Mouse (Mus musculus) neural tube, embryonic 10.5 days (tissue): ENCODE data around the gene Il5.
A peak's percentile ranks its signal among the peaks of the same experiment; 100 is the strongest.
"Not testable (repeated sequence)": the region's sequence is repeated elsewhere in the genome, so short reads cannot be mapped to it uniquely, and the experiment has no call there.

Experiments used
- DNase-seq: peaks from one replicate; pipeline ENCODE4 v3.0.0-alpha.2; 2017; ENCODE audit warnings: low spot score; ENCODE audit errors: extremely low spot score

The Il5 gene

DNA sequence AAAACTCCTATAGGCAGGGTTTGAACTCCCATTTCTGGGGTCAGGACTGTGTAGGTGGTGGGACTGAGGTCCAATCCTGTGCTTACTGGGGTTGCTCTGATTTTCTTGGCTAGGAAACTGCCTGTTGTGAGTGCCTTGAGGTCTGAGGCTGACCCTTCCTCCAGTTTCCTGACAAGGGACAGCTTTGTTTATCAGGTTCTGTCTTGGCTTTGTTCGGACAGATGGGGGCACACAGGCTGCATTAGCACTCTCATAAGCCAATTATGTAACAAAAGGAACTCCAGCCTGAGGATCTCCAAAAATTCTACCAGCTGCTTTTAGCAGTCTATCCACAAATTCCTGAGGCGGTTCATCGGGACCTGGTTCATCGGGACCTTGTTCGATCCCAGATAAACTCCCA is 21.8 kb downstream of the Il5 start:
- no peak for DNase-seq

DNA sequence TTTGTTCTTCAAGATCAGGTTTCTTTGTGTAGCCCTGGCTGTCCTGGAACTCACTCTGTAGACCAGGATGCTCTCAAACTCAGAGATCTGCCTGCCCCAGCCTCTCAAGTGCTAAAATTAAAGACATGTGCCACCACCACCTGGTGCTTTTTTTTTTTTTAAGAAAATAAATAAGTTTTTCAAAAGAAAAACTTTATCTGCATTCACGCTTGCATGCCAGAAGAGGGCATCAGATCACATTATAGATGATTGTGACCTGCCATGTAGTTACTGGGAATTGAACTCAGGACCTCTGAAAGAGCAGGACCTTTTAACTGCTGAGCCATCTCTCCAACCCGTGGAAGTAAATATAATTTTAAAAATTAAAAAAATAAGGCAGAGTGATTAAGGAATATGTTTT is 24.7 kb downstream of the Il5 start:
- DNase-seq, result no peak

DNA sequence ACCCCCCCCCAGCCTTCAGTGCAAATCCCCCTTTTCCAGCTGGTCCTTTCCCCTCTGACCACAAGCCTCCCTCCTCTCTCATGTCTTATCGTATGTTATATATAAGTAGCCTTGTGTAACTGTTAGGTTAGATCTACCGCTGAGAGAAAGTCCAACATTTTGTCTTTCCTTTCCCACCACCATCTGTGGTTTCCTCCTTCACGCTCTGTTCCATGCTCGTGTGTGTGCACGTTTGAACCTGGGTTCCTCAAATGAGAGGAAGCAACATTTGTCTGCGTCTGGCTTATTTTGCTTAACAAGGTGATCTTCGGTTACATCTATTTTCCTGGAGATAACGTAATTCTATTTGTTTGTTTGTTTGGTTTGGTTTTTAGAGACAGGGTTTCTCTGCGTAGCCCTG is 27.4 kb downstream of the Il5 start:
- DNase-seq, result no peak

DNA sequence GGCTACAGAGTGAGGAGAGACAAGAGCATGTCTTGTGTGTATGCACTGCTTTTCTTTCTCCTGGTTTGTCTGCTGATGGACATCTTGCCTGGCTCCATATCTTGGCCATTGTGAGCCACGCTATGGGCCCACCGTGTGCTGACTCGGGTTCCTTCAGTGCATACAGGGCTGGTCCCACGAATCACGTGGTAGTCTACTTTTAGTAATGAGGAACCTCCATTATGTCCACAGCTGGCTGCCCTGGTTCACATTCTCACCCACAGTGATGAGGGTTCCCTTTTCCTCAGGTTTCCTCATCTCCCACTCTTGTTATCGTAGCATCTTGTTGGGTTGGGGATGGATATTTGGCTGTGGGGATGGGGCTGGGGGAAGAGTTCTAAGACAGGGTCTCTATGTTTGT is 28.0 kb downstream of the Il5 start:
- DNase-seq, result no peak

DNA sequence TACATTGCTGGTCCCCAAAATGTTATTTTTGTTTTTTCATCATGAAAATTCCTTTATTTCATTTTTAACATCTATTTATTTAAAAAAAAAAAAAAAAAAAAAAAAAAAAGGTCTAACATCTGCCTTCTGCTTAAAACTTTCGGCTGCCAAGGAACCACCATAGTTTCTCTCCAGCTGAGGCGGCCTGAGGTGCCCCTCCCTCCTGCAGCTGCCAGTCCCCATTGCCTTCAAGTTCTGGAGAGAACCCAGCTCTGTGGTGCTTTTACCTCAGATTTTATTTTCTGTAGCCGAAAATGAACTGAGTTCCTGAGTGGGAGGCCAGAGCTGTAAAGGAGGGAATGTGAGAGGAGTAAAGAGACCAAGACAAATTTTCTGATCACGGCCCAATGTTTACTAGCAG is 28.7 kb downstream of the Il5 start:
- no peak for DNase-seq

DNA sequence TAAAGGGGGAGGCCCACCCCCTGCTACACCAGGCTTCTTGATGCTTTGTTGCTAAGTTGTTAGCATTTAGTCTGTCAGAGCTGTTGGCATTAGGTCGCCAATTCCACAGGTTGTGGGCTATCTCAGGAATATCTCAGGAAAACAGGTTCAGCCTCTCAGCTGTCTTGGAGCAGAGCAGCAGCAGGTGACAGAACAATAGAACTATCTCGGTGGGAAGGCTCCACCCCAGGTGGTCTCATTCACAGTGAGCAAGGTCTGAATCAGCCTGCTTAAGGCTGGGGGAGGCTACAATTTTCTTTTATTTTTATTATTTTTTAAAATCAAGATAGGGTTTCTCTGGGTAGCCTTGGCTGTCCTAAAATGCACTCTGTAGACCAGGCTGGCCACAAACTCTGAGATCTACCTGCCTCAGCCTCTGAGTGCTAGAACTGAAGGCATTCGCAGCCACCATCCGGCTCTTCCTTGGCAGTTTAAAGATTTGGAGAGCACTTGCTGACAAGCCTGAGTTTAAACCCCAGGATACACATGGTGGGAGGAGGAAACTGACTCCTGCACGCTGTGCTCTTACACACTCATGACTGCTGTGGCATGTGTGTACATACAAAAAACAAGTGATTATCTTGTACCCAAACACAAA is 29.2 kb downstream of the Il5 start:
- no peak for DNase-seq

DNA sequence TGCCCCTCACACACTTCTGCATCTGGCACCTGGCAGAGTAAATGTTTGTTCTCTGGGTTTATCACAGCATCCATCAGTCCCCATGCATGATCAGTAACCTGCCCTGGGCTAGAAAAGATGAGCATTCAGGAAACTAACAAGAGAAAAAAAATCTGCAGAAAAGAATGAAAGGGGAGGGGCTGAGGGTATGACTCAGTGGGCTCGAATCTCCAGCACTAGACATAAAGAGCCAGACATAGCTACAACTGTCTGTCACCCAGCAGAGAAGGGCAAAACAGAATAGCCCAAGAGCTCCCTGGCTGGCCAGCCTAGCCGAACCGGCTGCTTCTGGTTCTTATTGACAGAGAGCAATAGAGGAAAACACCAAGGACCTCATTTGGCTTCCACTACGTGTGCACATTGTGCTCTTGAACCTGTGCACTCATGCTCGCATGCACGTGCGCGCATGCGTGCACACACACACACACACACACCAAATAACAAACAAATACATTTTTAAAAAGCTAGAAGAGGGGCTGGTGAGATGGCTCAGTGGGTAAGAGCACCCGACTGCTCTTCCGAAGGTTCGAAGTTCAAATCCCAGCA is 34.5 kb downstream of the Il5 start:
- no peak for DNase-seq

DNA sequence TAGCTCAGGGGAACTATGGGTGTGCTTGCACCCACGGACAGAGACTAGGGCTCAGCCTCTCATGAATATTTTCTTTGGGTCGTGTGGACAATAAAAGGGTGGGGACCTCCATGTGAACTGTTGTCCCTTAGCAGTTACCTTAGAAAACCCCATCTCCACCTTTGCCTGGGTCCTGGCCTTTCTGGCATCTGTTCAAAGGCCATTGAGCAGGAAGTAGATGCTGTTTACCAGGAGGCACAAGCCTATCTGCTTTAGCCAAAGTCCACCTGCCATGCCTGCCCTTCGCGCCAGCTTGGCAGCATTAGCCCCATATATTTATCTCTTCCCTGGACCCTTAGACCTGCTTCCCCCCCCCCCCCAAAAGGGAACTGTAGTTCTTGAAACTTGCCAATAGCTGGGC is 37.0 kb downstream of the Il5 start:
- no peak for DNase-seq

DNA sequence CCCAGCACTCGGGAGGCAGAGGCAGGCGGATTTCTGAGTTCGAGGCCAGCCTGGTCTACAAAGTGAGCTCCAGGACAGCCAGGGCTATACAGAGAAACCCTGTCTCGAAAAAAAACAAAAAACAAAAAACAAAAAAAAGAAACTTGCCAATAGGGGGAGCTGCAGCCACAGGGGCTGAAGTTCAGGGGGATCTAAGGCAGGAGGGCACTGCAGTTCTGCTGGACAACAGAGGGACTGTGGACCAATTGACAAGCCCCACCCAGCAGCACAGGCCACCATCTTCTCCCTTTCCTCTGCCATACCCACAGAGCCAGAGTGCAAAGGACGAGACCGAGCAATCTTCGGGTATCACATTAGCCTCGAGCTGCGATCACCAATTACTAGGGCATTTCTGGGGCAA is 37.4 kb downstream of the Il5 start:
- DNase-seq, result not testable (repeated sequence)

DNA sequence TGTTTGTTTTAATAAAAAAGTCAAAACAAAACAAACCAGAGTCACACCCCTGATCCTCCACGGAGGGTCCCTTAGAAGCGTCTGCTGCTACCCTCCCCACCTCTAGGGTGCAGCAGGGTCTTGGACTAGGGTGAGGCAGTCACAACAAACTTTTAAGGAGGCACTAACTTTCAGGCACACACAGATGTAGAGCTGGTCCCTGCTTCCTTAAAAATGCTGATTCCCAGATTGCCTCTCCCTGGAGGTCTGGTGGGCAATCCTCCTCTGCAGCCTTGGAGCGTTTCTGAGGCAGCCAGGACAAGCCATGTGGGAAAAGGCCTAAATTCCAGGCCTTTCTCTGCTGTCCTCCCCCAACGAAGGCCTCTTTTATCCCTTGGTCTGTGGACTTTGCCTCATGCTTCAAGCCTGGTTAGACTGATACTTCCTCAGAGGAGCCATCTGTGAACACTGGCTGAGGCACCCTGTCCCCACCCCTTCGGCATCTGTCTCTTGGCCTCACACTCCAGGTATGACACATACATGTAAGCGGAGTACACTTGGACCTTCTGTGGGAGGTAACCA is 38.3 kb downstream of the Il5 start:
- DNase-seq, result no peak

DNA sequence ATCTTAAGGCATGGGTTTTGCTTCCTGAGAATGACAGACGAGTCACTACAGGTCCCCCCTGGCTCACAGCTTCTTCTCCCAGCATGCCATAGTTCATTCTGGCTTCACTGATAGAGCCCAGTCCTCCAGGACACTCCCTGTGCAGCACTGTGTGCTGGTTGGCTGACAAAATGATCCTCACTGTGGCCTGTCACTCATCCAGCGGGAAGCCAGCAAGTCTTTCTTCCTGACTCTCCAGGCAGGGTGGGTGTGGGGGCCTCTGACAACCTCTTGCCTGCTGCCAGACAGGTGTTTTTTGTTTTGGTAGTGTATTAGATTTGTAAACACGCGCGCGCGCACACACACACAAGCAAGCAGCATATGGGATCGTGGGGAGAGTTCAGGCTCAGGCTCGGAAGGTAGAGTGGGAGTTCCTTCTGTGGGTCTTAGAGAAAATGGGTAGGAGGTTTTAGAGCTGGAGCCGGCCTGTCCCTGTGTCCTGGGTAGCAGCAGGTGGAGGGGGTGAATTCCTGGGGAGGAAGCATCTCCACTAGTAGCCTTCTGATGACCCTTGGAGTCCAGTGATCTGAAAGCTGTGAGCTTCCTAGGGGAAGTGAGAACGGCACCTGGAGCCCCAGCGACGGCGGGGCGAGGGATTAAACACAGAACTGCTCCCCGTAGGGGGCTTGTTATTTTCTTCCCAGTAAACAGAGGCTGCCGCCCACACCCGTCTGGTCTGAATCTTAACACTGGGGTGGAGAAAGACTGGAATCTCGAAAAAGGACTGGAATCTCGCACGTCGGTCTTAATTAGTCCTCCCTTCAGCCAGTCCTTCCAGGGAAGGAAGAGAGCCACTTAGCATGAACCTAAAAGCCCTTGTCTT is 39.2 kb downstream of the Il5 start:
- no peak for DNase-seq

DNA sequence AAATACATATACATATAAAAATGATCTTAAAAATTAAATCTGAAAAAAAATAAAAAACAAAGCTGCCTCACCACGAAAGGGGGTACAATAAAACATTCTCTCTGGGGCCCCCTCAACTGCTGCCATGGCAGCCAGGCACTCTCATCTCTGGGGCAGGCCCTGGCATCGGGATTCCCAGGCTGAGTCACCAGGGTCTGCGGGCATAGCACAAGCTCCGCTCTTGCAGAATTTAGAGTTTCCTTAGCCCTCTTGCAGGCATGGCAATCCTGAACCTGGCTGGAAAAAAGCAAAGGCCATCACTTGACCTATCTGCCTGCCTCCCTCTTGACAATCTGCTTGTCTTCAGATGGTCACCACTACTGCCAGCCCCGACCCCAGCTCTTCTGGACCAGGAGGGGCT is 40.7 kb downstream of the Il5 start:
- no peak for DNase-seq

DNA sequence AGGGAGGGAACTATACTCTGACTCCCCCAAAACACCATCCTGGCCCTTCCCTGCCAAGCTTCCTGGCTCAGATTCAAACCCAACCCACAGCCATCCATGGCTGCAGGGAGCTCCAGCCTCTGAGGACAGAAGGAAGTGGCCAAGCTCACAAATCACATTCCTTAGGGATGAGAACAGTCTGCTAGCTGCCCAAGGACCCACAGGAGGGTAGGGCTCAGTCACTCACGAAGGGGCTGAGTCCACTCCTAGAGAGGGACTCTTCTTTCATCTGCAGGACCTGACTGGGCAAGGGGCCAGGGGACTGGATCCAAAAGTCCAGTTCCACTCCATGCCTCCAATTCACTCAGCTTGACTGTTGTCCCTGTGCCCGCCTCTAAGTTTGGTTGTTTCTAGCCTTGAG is 41.2 kb downstream of the Il5 start:
- DNase-seq, result no peak

DNA sequence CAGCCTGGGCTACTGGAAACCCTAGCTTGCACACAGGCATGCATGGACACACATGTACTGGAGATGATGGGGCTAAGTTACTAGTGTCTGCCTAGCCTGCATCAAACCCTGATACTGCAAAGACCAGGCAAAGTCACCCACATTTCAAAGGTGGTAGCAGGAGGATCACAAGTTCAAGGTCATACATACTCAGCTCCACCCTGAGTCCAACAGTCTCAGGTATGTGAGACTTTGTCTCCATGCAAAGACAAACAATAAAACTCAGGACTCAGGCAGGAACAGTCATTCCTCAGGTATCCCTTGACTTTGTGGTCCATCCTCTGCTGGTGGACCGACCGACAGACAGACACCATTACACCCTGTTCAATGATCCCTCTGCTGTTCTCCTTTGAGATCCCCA is 41.8 kb downstream of the Il5 start:
- DNase-seq, result no peak

DNA sequence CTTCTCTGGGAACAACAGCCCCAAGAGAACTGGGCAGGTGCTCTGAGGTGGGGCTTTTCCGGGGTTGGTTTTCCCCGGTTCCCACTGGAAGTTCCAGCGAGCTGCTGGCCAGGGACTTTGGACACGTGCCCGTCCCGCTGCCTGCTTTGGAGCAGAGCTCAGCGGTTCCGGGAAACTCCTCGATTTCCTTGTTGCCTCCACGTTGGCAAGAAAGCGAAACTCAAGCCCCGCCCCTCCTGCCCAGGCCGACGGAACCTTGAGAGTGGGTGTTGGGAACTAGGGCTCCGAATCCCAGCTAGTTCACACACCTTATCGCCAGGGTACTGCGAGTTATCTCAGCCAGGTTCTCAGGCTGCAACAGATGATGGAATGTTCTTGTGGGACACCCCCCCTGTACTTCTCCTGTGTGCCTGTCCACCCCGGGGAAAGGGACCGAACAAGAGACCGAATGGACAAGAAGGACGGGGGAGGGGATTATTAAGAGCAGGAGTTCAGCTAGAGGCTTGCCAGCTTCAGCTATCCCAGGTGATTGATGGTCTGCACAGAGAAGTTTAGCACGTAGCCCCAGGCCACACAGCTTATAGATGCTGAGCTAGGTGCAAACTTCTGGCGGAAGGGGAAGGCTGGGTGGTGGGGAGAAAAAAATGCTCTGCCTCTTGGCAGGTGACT is 42.4 kb downstream of the Il5 start:
- peak; percentile 44 for DNase-seq

DNA sequence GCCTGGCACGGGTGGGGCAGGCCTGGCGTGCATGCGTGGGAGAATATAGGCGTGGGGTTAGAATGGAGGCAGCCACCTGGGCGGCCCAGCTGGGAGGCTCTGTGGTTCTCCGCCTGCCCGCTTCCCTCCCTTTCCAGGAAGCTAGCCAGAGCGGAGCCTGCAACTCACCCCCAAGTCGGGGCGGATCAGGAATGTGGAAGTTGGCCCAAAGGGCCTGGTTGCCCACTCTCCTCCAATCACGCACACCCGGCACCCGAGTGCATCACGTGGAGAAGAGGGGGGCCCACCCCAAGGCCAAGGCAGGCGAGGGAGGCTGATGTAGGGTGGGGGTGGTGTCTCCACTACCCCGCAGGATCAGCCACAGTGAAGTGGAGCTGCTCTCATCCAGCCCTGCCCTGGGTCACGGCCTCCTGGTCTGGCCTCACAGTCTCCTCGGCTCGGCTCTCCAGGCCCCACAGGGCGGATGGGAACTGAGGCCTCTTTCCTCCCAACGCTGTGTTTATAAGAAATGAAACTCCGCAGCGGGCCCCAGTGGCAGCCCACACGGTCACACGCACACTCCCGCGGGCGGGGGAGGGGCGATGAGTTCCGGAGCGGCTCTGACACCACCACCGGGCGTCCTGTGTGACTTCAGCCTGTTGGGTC is 43.0 kb downstream of the Il5 start:
- DNase-seq, result peak; percentile 64

DNA sequence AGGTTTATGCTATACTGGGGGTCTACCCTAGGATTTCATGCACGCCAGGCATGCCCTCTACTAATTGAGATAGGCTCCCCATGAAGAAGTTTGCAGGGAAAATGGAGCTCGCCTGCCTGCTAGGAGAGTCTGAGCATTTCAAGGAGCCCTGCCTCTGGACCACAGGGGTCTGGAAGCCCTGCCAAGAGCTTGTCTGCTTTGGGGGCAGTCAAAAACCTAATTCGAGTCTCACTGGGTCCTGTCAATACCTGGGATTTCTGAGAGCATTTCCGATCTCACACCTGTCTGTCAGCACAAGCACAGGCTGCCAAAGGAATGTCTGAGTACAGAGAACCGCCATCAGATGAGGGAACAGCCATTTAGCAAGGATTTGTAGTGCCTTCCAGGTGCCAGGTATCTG is 44.0 kb downstream of the Il5 start:
- DNase-seq, result no peak

DNA sequence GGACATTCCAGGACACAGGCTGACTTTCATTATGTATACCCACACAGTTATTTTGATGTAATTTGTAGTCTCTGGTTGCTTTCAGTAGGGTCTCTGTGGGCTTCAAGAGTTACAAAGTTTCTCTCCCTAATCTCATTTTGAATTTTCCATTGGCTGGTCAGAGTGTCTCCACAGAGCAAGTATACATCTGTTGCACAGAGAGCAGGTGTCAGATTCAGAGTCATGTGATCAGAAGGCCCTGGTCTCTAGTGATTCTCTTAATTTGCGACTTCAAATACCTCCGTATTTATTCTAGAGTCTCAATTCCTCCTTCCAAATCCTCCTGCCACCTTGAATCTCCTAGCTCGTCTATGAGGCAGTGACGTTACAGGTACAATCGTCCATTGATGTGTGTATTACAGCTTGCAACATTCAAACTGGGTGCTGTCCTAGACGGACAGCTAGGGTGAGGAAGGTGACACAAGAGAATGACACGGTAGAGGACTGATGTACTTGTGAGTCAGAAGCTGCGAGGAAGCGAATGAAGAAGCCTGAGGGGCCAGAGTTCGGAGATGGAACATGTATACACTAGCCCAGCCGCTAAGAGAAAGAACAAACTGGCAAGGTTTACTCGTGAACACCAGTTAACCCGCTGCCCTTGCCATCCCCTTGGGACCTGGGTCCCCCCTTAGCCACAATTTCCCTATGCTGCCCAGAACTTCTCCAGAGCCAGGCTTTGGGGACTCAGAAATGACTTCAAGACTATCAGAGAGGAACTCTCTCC is 48.0 kb downstream of the Il5 start:
- no peak for DNase-seq

DNA sequence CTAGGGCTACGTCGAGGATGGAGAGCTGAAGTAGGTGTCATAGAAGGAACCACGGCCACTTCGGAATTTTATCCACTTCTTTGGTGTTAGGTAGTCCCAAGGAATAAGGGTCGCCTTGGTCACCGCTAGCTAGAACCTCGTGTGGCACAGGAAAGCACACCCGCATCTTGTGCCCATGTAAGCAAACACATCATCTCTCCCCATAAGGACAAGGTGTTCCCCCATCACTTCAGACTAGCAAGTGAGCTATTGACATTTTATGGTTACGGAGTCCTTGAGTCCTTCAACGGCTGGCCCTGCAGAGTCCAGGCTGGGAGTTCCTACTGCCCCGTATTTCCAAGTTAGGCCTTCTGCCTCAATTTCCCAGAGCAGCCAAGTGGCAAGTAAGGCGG is 48.6 kb downstream of the Il5 start:
- no peak for DNase-seq

DNA sequence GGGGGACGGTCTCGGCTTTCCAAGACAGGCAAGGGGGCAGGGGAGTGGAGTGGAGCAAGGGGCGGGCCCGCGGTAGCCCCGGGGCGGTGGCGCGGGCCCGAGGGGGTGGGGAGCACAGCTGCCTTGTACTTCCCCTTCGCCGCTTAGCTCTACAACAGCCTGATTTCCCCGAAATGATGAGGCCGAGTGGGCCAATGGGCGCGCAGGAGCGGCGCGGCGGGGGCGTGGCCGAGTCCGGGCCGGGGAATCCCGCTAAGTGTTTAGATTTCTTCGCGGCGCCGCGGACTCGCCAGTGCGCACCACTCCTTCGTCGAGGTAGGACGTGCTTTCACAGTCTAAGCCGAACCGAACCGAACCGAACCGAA is 49.1 kb downstream of the Il5 start, which contains the start of gene Irf1:
Gene Irf1 (plus strand): TSS at position 255 of the 365 bp plus-strand sequence.
- peak; percentile 90 for DNase-seq
